Mouse (Mus musculus): Measurements from ENCODE around the gene Gpc2. TPM values are rescaled to one million over a fixed set of nuclear protein-coding genes. Genes with fewer than 3 reads are reported as not detected.
A peak's percentile ranks its signal among the peaks of the same experiment; 100 is the strongest.

Gpc2 gene
- polyA plus RNA-seq, 1 experiment from 2014 or later = 4.7 TPM

GRCm38 (mm10) chr5:138256966-138257584 is 22.7 kb downstream of the Gpc2 start:
- no peaks in the 10 kb centered on the region for H3K4me1 ChIP-seq (ENCODE audit: insufficient read depth)
- no peak overlapping the region for H3K4me3 ChIP-seq (ENCODE audit: low read depth, low read length)
- no peak overlapping the region for H3K4me2 ChIP-seq
- no peak for ATAC-seq (ENCODE audit: insufficient read depth)
- no peak overlapping the region for H3K27ac ChIP-seq (ENCODE audit: low read depth)
- H3K27me3 ChIP-seq (ENCODE audit: insufficient read depth, low read length) = no peaks in the 10 kb centered on the region
- 88% methylated on average over 10 of the region's 10 CpGs for WGBS
- H3K9ac ChIP-seq = no peak overlapping the region
- H3K9me3 ChIP-seq (ENCODE audit: low read depth, low read length) = no peaks in the 10 kb centered on the region
- TF ChIP-seq CTCF (IDR thresholded peaks at IDR 0.05; ENCODE audit: low read depth) = no peak
- no peak for DNase-seq
- H3K36me3 ChIP-seq (ENCODE audit: insufficient read depth) = peaks cover 39% of the 10 kb centered on the region

- TF ChIP-seq CTCF (IDR thresholded peaks at IDR 0.05; ENCODE audit: low read depth) = no peak
- Histone ChIP-seq H3K4me3 (ENCODE audit: low read depth, low read length) (peak overlapping the region; percentile 64), H3K27ac (ENCODE audit: low read depth) (peak overlapping the region; percentile 51; the same call in 1 of the 2 replicates), H3K9me3 (ENCODE audit: low read depth, low read length) (no peaks in the 10 kb centered on the region), H3K9ac (peak overlapping the region; percentile 56), H3K4me2 (peak overlapping the region; percentile 64), H3K4me1 (ENCODE audit: insufficient read depth) (no peaks in the 10 kb centered on the region), H3K27me3 (ENCODE audit: insufficient read depth, low read length) (no peaks in the 10 kb centered on the region), H3K36me3 (ENCODE audit: insufficient read depth) (peaks cover 29% of the 10 kb centered on the region)
- WGBS = 14% methylated on average over 7 of the region's 7 CpGs
- DNase-seq (no peak), ATAC-seq (ENCODE audit: insufficient read depth) (no peak)
Measured at GRCm38 (mm10) chr5:138256094-138256467, 23.7 kb downstream of the Gpc2 start.

- peak; percentile 100 for ATAC-seq (ENCODE audit: insufficient read depth)
- peak within 1 kb of the TSS; percentile 51; the same call in 1 of the 2 replicates for H3K27ac ChIP-seq (ENCODE audit: low read depth)
Measured at GRCm38 (mm10) chr5:138255353-138256093, 24.3 kb downstream of the Gpc2 start, which contains the start of gene Lamtor4. Gene Lamtor4, plus strand, starts transcription at chr5:138255482.

GRCm38 (mm10) chr5:138253061-138253460 is 26.7 kb downstream of the Gpc2 start:
- no peak overlapping the region for H3K9ac ChIP-seq
- ATAC-seq (ENCODE audit: insufficient read depth) (no peak), DNase-seq (no peak)
- 88% methylated on average over 3 of the region's 3 CpGs for WGBS
- H3K36me3 ChIP-seq (ENCODE audit: insufficient read depth) = no peaks in the 10 kb centered on the region; the same call in 1 of the 2 replicates
- no peaks in the 10 kb centered on the region for H3K4me1 ChIP-seq (ENCODE audit: insufficient read depth)
- TF ChIP-seq CTCF (IDR thresholded peaks at IDR 0.05; ENCODE audit: low read depth) = no peak
- no peaks in the 10 kb centered on the region for H3K27me3 ChIP-seq (ENCODE audit: insufficient read depth, low read length)
- H3K4me3 ChIP-seq (ENCODE audit: low read depth, low read length) = no peak overlapping the region
- no peak overlapping the region for H3K27ac ChIP-seq (ENCODE audit: low read depth)
- H3K9me3 ChIP-seq (ENCODE audit: low read depth, low read length) = no peaks in the 10 kb centered on the region
- no peak overlapping the region for H3K4me2 ChIP-seq

More at GRCm38 (mm10) chr5:138255353-138256093, 24.3 kb downstream of the Gpc2 start, which contains the start of gene Lamtor4:
- Histone ChIP-seq H3K9ac (peak within 1 kb of the TSS; percentile 56), H3K4me1 (ENCODE audit: insufficient read depth) (no peaks in the 10 kb centered on the region), H3K9me3 (ENCODE audit: low read depth, low read length) (no peaks in the 10 kb centered on the region), H3K4me3 (ENCODE audit: low read depth, low read length) (peak within 1 kb of the TSS; percentile 64), H3K4me2 (peak within 1 kb of the TSS; percentile 64), H3K27me3 (ENCODE audit: insufficient read depth, low read length) (no peaks in the 10 kb centered on the region), H3K36me3 (ENCODE audit: insufficient read depth) (peaks cover 24% of the 10 kb centered on the region)
- WGBS = under 1% methylated on average over 38 of the region's 38 CpGs
- DNase-seq = peak; percentile 96
- TF ChIP-seq CTCF (IDR thresholded peaks at IDR 0.05; ENCODE audit: low read depth) = 0 out of 2 replicates have a peak, but pooled peaks have one; percentile 4

GRCm38 (mm10) chr5:138251144-138251543 is 28.7 kb downstream of the Gpc2 start:
- no peak overlapping the region for H3K4me3 ChIP-seq (ENCODE audit: low read depth, low read length)
- H3K9ac ChIP-seq = no peak overlapping the region
- no peak for TF ChIP-seq CTCF (IDR thresholded peaks at IDR 0.05; ENCODE audit: low read depth)
- DNase-seq = no peak
- no peaks in the 10 kb centered on the region for H3K4me1 ChIP-seq (ENCODE audit: insufficient read depth)
- no peak overlapping the region for H3K4me2 ChIP-seq
- H3K36me3 ChIP-seq (ENCODE audit: insufficient read depth) = no peaks in the 10 kb centered on the region
- H3K27me3 ChIP-seq (ENCODE audit: insufficient read depth, low read length) = no peaks in the 10 kb centered on the region
- H3K27ac ChIP-seq (ENCODE audit: low read depth) = no peak overlapping the region
- H3K9me3 ChIP-seq (ENCODE audit: low read depth, low read length) = no peaks in the 10 kb centered on the region
- no peak for ATAC-seq (ENCODE audit: insufficient read depth)
- 85% methylated on average over 12 of the region's 12 CpGs for WGBS

- no peak for TF ChIP-seq CTCF (IDR thresholded peaks at IDR 0.05; ENCODE audit: low read depth)
- WGBS = 24% methylated on average over 2 of the region's 2 CpGs
Measured at GRCm38 (mm10) chr5:138241511-138241910, 38.3 kb downstream of the Gpc2 start.

GRCm38 (mm10) chr5:138234224-138234623 is 45.6 kb downstream of the Gpc2 start:
- H3K4me1 ChIP-seq (ENCODE audit: insufficient read depth) = no peaks in the 10 kb centered on the region
- H3K9ac ChIP-seq = no peak overlapping the region
- no peak overlapping the region for H3K4me3 ChIP-seq (ENCODE audit: low read depth, low read length)
- H3K36me3 ChIP-seq (ENCODE audit: insufficient read depth) = no peaks in the 10 kb centered on the region
- no peak for TF ChIP-seq CTCF (IDR thresholded peaks at IDR 0.05; ENCODE audit: low read depth)
- ATAC-seq (ENCODE audit: insufficient read depth) = no peak
- no peak overlapping the region for H3K4me2 ChIP-seq
- no peak overlapping the region for H3K27ac ChIP-seq (ENCODE audit: low read depth)
- no peaks in the 10 kb centered on the region for H3K9me3 ChIP-seq (ENCODE audit: low read depth, low read length)
- no peaks in the 10 kb centered on the region for H3K27me3 ChIP-seq (ENCODE audit: insufficient read depth, low read length)
- no peak for DNase-seq

More at GRCm38 (mm10) chr5:138241511-138241910, 38.3 kb downstream of the Gpc2 start:
- Histone ChIP-seq H3K36me3 (ENCODE audit: insufficient read depth) (no peaks in the 10 kb centered on the region), H3K27me3 (ENCODE audit: insufficient read depth, low read length) (no peaks in the 10 kb centered on the region), H3K9ac (no peak overlapping the region), H3K9me3 (ENCODE audit: low read depth, low read length) (no peaks in the 10 kb centered on the region), H3K4me1 (ENCODE audit: insufficient read depth) (no peaks in the 10 kb centered on the region), H3K4me2 (no peak overlapping the region), H3K4me3 (ENCODE audit: low read depth, low read length) (no peak overlapping the region), H3K27ac (ENCODE audit: low read depth) (no peak overlapping the region)
- DNase-seq (peak; percentile 31), ATAC-seq (ENCODE audit: insufficient read depth) (no peak)
